Mouse (Mus musculus) lung, postnatal 4 days (tissue): ENCODE data around the gene Phpt1.
"Not testable (repeated sequence)": the region's sequence is repeated elsewhere in the genome, so short reads cannot be mapped to it uniquely, and the experiment has no call there.

Experiments
- DNase-seq, 2 experiments: peaks; one replicate each; pipeline ENCODE4 v3.0.0; 2021

Gene Phpt1

GRCm38 (mm10) chr2:25558774-25559173 is 16.2 kb downstream of the Phpt1 start:
- no peak for DNase-seq

- DNase-seq = no peak
Measured at GRCm38 (mm10) chr2:25557964-25558360, 17.1 kb downstream of the Phpt1 start.

GRCm38 (mm10) chr2:25557221-25557963 is 17.6 kb downstream of the Phpt1 start, which contains the start of gene Edf1:
TSS of gene Edf1 (plus strand) at chr2:25557847.
- DNase-seq = peak; percentile 96 to 97

- no peak for DNase-seq
Measured at GRCm38 (mm10) chr2:25556296-25556695, 18.7 kb downstream of the Phpt1 start.

- not testable (repeated sequence) for DNase-seq
Measured at GRCm38 (mm10) chr2:25555479-25555878, 19.5 kb downstream of the Phpt1 start.

GRCm38 (mm10) chr2:25553171-25553786 is 21.7 kb downstream of the Phpt1 start:
- not testable (repeated sequence) for DNase-seq

- DNase-seq = peak in 1 of 2 experiments; percentile 58
Measured at GRCm38 (mm10) chr2:25551186-25551585, 23.8 kb downstream of the Phpt1 start.

GRCm38 (mm10) chr2:25549021-25549991 is 25.7 kb downstream of the Phpt1 start:
- no peak for DNase-seq

- peak; percentile 99 to 100 for DNase-seq
Measured at GRCm38 (mm10) chr2:25546811-25547491, 28.1 kb downstream of the Phpt1 start, which contains the start of gene Traf2. TSS of gene Traf2 (minus strand) at chr2:25546940.

- DNase-seq = no peak
Measured at GRCm38 (mm10) chr2:25545996-25546810, 28.8 kb downstream of the Phpt1 start.

GRCm38 (mm10) chr2:25541644-25542367 is 33.2 kb downstream of the Phpt1 start:
- no peak for DNase-seq

GRCm38 (mm10) chr2:25540541-25540948 is 34.5 kb downstream of the Phpt1 start:
- DNase-seq = no peak

- no peak for DNase-seq
Measured at GRCm38 (mm10) chr2:25536531-25536930, 38.5 kb downstream of the Phpt1 start.

GRCm38 (mm10) chr2:25534866-25535182 is 40.2 kb downstream of the Phpt1 start:
- DNase-seq = no peak

- peak; percentile 59 to 72 for DNase-seq
Measured at GRCm38 (mm10) chr2:25534178-25534865, 40.7 kb downstream of the Phpt1 start.

GRCm38 (mm10) chr2:25533707-25534106 is 41.3 kb downstream of the Phpt1 start:
- no peak for DNase-seq

- DNase-seq = no peak
Measured at GRCm38 (mm10) chr2:25526510-25527302, 48.3 kb downstream of the Phpt1 start.
